Mouse (Mus musculus) liver, embryonic 14 days (tissue): ENCODE results near the gene Fam53b. TPM values are rescaled to one million over a fixed set of nuclear protein-coding genes. Genes with fewer than 3 reads are reported as not detected.

Experiments used
- polyA plus RNA-seq: library from polyadenylated mRNA; depleted of rRNA; stranded (reverse); fragments of >200 nt; gene quantifications from 2 replicates; pipeline ENCODE4 v1.2.3, GENCODE M21; 2012; rRNA removed

Gene Fam53b
- polyA plus RNA-seq = 9.9 and 12.2 TPM in 2 replicates

DNA sequence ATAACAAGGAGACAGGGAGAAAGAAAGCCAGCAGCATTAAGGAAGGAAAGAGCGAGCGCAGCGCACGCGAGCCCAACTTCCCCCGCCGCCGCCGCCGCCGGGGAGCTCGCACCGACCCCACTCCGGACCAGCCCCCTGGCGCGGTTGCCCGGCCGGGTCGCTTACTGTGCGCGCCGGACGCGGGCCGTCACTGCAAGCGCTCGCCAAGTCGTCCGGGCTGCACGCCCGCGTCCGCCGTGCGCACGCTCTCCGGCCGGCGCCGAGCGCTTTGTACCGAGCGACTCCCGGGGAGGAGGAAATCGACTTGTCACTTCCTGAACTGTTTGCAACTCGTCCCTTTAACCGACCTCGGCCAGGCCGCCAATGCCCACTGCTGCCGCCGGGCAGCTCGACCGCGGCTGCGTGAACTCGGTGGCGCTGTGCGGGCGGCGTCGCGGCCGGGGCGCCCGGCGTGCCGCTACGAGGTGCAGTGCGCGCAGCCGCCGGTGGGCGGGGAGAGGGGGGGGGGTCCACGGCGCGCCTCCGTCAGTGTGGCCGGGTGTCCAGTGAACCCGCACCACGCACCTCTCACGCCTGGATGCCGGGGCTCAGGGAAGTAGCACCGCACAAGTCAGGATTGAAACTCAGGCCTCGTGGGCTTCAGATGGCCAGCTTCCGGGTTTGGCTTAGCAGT is at the start of gene Fam53b:
Gene Fam53b, minus strand, starts transcription at position 471 of the 673 bp plus-strand sequence.

DNA sequence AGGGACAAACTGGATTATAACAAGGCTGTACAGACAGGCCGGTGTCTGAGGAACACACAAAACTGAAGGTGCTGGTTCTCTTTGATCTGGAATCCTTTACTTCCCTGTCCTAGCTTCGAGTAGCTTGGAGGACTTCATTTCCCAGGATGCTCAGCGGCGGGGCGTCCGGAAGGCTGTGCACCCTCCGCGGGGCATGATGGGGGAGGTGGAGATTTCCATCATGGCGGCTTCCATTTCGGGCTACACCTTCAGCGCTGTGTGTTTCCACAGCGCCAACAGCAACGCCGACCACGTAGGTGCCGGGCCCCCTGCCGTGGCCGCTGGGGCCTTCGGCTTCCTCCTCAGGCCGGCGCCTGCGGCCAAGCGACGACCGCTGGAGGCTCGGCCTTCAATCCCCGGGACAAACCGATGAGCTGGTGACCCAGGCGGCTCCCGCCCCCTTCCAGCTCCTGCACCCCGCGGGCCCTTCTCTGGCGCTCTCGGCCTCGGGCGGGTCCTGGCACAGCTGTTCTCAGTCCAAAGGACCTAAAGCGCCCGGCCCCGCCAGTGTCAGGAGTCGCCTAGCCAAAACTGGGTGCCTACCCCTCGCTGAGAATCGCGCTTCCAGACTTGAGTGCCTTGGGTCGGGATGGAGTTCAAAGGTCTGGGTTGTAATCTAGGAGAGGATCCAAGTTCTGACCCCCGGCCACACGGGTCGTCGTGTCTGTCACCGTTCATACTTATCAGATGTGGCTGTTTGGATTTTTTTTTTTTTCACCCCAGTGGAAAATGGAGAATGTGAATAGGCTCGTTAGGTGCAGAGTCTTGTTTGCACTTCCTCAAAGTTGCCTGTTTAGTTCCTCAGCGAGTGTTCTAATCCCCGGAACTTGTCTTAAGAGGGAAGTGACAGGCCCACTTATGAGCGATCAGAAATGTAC is 45.6 kb upstream of the Fam53b start, which contains the start of gene Abraxas2:
Gene Abraxas2, plus strand, starts transcription at position 184 of the 917 bp plus-strand sequence.

DNA sequence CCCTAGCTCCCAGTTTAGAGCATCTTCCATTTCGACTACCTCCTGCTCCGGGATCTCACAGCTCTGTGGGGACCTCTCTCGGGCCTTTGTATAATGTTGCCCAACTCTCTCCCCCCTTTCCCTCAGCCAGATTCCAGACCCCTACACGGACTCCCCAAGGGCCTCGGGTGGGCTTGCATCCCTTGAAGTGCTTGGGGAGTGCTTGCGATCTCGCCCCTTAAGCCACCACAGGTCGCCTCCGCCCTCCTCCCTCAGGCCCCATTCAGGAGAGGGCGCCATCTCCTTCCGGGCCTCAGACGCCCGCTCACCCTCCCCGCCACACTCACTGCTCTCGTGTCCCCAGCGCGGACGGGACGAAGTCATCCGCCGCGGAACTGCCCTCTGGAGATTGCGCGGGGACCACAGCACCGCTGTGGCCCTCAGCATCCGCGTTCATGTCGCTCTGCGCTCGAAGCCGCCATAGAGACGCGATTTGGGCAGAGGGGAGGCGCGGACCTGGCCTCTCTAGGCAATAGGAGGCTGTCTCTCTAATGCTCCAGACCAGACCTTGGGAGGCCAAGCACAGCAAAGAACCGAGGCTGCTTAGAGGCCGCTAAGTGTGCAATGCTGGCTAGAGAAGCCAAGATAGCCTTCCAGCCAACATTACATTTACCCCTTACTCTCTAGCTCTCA is 38.6 kb upstream of the Fam53b start, which contains the start of gene Eef1akmt2:
Gene Eef1akmt2, minus strand, starts transcription at position 501 of the 672 bp plus-strand sequence.

Other genes starting within 250 kb of the Fam53b start
- gene Oat, start 237.5 kb downstream of the Fam53b start, polyA plus RNA-seq = 38.9 and 42.5 TPM in 2 replicates
- not detected in 2 replicates for gene Nkx1-2, start 214.2 kb downstream of the Fam53b start, polyA plus RNA-seq
- gene Lhpp, start 203.2 kb downstream of the Fam53b start, polyA plus RNA-seq = 5.2 and 5.7 TPM in 2 replicates
- 14.1 and 15.2 TPM in 2 replicates for gene Eef1akmt2, start 38.8 kb upstream of the Fam53b start, polyA plus RNA-seq
- gene Abraxas2, start 45.3 kb upstream of the Fam53b start, polyA plus RNA-seq = 6.9 and 8.9 TPM in 2 replicates
- 6.3 and 7.2 TPM in 2 replicates for gene Zranb1, start 117.3 kb upstream of the Fam53b start, polyA plus RNA-seq